Mouse (Mus musculus) heart, adult 9 months (tissue): ENCODE data around the gene Kif5a.

Experiments
- DNase-seq, 2 experiments: peaks; one replicate each; pipeline ENCODE4 v3.0.0; 2022; ENCODE audit warnings: low spot score in 2 of 2

Gene Kif5a

GRCm38 (mm10) chr10:127177235-127177634 is 85.9 kb downstream of the Kif5a start:
- no peak for DNase-seq

- no peak for DNase-seq
These were observed 86.4 kb downstream of the Kif5a start for GRCm38 (mm10) chr10:127176756-127177155.

- DNase-seq = no peak
These were observed 86.9 kb downstream of the Kif5a start for GRCm38 (mm10) chr10:127176228-127176627.
